Mouse (Mus musculus) forebrain, postnatal 0 days (tissue): ENCODE results near the gene Fam13a. TPM values are rescaled to one million over a fixed set of nuclear protein-coding genes. Genes with fewer than 3 reads are reported as not detected.

ENCODE experiments used
- ATAC-seq: fragments of 200-750 bp; cut with Nextera tagmentation; 2 replicates; pipeline ENCODE4 v1.8.0; 2017; ENCODE audit warnings: mild to moderate bottlenecking, moderate library complexity
- DNase-seq: peaks from one replicate; pipeline ENCODE4 v3.0.0-alpha.2; 2015
- H3K27ac ChIP-seq: fragments of 300-500 bp; sonication (generic); 2 replicates; pipeline ENCODE4 v1.5.1; 2014; ENCODE audit warnings: low read depth, mild to moderate bottlenecking, antibody characterized with exemption, low read length, moderate library complexity, mixed read lengths
- H3K27me3 ChIP-seq: fragments of 300-500 bp; sonication (generic); 2 replicates; pipeline ENCODE4 v1.6.1; 2014; ENCODE audit warnings: mild to moderate bottlenecking, low read length, mixed read lengths; ENCODE audit not compliant: insufficient read depth
- H3K36me3 ChIP-seq: fragments of 300-500 bp; sonication (generic); 2 replicates; pipeline ENCODE4 v1.6.1; 2014; ENCODE audit warnings: mild to moderate bottlenecking, moderate library complexity; ENCODE audit not compliant: insufficient read depth
- H3K4me1 ChIP-seq: fragments of 300-500 bp; sonication (generic); 2 replicates; pipeline ENCODE4 v1.6.1; 2014; ENCODE audit warnings: antibody characterized with exemption; ENCODE audit not compliant: insufficient read depth
- H3K4me2 ChIP-seq: fragments of 300-500 bp; sonication (generic); 2 replicates; pipeline ENCODE4 v1.6.1; 2014; ENCODE audit warnings: low read depth, mild to moderate bottlenecking, moderate library complexity
- H3K4me3 ChIP-seq: fragments of 300-500 bp; sonication (generic); 2 replicates; pipeline ENCODE4 v1.5.1; 2014; ENCODE audit warnings: low read depth, low read length, mixed read lengths
- H3K9ac ChIP-seq: fragments of 300-500 bp; sonication (generic); 2 replicates; pipeline ENCODE4 v1.6.1; 2014; ENCODE audit warnings: mild to moderate bottlenecking
- H3K9me3 ChIP-seq: fragments of 300-500 bp; sonication (generic); 2 replicates; pipeline ENCODE4 v1.6.1; 2016; ENCODE audit warnings: low read length
- CTCF ChIP-seq: sonication (generic); IDR thresholded peaks from 2 replicates; pipeline ENCODE4 v1.5.1; 2016; ENCODE audit warnings: antibody characterized with exemption, control low read depth, low read depth
- WGBS: fragments of 180-500 bp; shearing (Covaris S2); extraction: QIAGEN DNeasy Blood & Tissue Kit; methylation state at CpG from one replicate; pipeline ENCODE4 v1.1.7; 2014; 5-methylcytosine and 5-hydroxymethylcytosine counted together
- polyA plus RNA-seq: library from polyadenylated mRNA; unstranded; fragments of >200 nt; fragmentation: Nextera tagmentation; extraction: Ambion mirVana; gene quantifications from 2 replicates; pipeline ENCODE4 v1.2.1, GENCODE M21; 2015
- total RNA-seq: library from RNA; depleted of rRNA; stranded (reverse); fragments of >200 nt; gene quantifications from 2 replicates; pipeline ENCODE4 v1.2.3, GENCODE M21; 2014; rRNA removed

Gene Fam13a
- 3.3 and 6.6 TPM in 2 replicates for total RNA-seq
- polyA plus RNA-seq, result 4.2 and 8.5 TPM in 2 replicates

- WGBS, result 0% methylated on average over 16 of the region's 16 CpGs
- ATAC-seq (peak; percentile 99), DNase-seq (peak; percentile 85)
- Histone ChIP-seq H3K36me3 (no peaks in the 10 kb centered on the region), H3K27ac (peak within 1 kb of the TSS; percentile 66), H3K4me2 (peak within 1 kb of the TSS; percentile 55), H3K9me3 (no peaks in the 10 kb centered on the region), H3K27me3 (no peaks in the 10 kb centered on the region), H3K4me1 (no peaks in the 10 kb centered on the region), H3K9ac (peak within 1 kb of the TSS; percentile 56), H3K4me3 (peak within 1 kb of the TSS; percentile 54)
- TF ChIP-seq CTCF, result no peak
Observed at GRCm38 (mm10) chr6:59024164-59024724, at the start of gene Fam13a. Fam13a (minus strand) TSS chr6:59024549.

GRCm38 (mm10) chr6:59072096-59073060, 48.0 kb upstream of the Fam13a start:
- ATAC-seq (no peak), DNase-seq (no peak)
- no peaks in the 10 kb centered on the region for H3K4me1 ChIP-seq
- no peak overlapping the region for H3K4me3 ChIP-seq
- H3K27ac ChIP-seq, result no peak overlapping the region
- WGBS, result 73% methylated on average over 5 of the region's 5 CpGs
- no peak overlapping the region for H3K4me2 ChIP-seq
- H3K9ac ChIP-seq, result no peak overlapping the region
- no peaks in the 10 kb centered on the region for H3K36me3 ChIP-seq
- H3K9me3 ChIP-seq, result no peaks in the 10 kb centered on the region
- no peak for TF ChIP-seq CTCF
- H3K27me3 ChIP-seq, result no peaks in the 10 kb centered on the region

- no peak overlapping the region for H3K4me2 ChIP-seq
- H3K27me3 ChIP-seq, result no peaks in the 10 kb centered on the region
- WGBS, result 79% methylated on average over 3 of the region's 3 CpGs
- H3K36me3 ChIP-seq, result no peaks in the 10 kb centered on the region
- DNase-seq (no peak), ATAC-seq (no peak)
- TF ChIP-seq CTCF, result no peak
- H3K4me1 ChIP-seq, result no peaks in the 10 kb centered on the region
- H3K9ac ChIP-seq, result no peak overlapping the region
- no peak overlapping the region for H3K27ac ChIP-seq
- H3K9me3 ChIP-seq, result no peaks in the 10 kb centered on the region
- H3K4me3 ChIP-seq, result no peak overlapping the region
Observed at GRCm38 (mm10) chr6:59071691-59072090, 47.3 kb upstream of the Fam13a start.

GRCm38 (mm10) chr6:59068187-59068586, 43.8 kb upstream of the Fam13a start:
- H3K36me3 ChIP-seq, result no peaks in the 10 kb centered on the region
- no peak for DNase-seq
- no peaks in the 10 kb centered on the region for H3K9me3 ChIP-seq
- WGBS, result 87% methylated on average over 5 of the region's 5 CpGs
- no peaks in the 10 kb centered on the region for H3K4me1 ChIP-seq
- H3K27me3 ChIP-seq, result no peaks in the 10 kb centered on the region
- H3K4me3 ChIP-seq, result no peak overlapping the region
- no peak for TF ChIP-seq CTCF
- no peak overlapping the region for H3K4me2 ChIP-seq
- no peak for ATAC-seq
- H3K27ac ChIP-seq, result no peak overlapping the region
- H3K9ac ChIP-seq, result no peak overlapping the region

- H3K27ac ChIP-seq, result no peak overlapping the region
- no peak overlapping the region for H3K9ac ChIP-seq
- no peak overlapping the region for H3K4me3 ChIP-seq
- no peaks in the 10 kb centered on the region for H3K36me3 ChIP-seq
- DNase-seq, result no peak
- no peaks in the 10 kb centered on the region for H3K27me3 ChIP-seq
- H3K4me1 ChIP-seq, result no peaks in the 10 kb centered on the region
- WGBS, result 76% methylated on average over 4 of the region's 4 CpGs
- H3K9me3 ChIP-seq, result no peaks in the 10 kb centered on the region
- TF ChIP-seq CTCF, result no peak
- H3K4me2 ChIP-seq, result no peak overlapping the region
- no peak for ATAC-seq
Observed at GRCm38 (mm10) chr6:59064440-59064839, 40.1 kb upstream of the Fam13a start.

GRCm38 (mm10) chr6:59053232-59053631, 28.9 kb upstream of the Fam13a start:
- Histone ChIP-seq H3K4me2 (no peak overlapping the region), H3K4me1 (no peaks in the 10 kb centered on the region), H3K9ac (no peak overlapping the region), H3K27ac (no peak overlapping the region), H3K36me3 (no peaks in the 10 kb centered on the region), H3K4me3 (no peak overlapping the region), H3K9me3 (no peaks in the 10 kb centered on the region), H3K27me3 (no peaks in the 10 kb centered on the region)
- 82% methylated on average over 2 of the region's 2 CpGs for WGBS
- no peak for TF ChIP-seq CTCF
- ATAC-seq (no peak), DNase-seq (no peak)

- no peak for DNase-seq
- 31% methylated on average over 1 of the region's 1 CpGs for WGBS
Observed at GRCm38 (mm10) chr6:59039719-59040118, 15.4 kb upstream of the Fam13a start.

More at GRCm38 (mm10) chr6:59039719-59040118, 15.4 kb upstream of the Fam13a start:
- H3K36me3 ChIP-seq, result no peaks in the 10 kb centered on the region
- H3K4me2 ChIP-seq, result no peak overlapping the region
- no peak for TF ChIP-seq CTCF
- no peaks in the 10 kb centered on the region for H3K9me3 ChIP-seq
- H3K27ac ChIP-seq, result no peak overlapping the region
- H3K4me1 ChIP-seq, result no peaks in the 10 kb centered on the region
- no peak overlapping the region for H3K9ac ChIP-seq
- no peaks in the 10 kb centered on the region for H3K27me3 ChIP-seq
- no peak for ATAC-seq
- H3K4me3 ChIP-seq, result no peak overlapping the region
